Mouse (Mus musculus) E14TG2a.4 (cell line): ENCODE results near the gene Psd.

Source experiments
- CTCF ChIP-seq: conservative IDR thresholded peaks from 2 replicates; pipeline ENCODE4 v1.5.1; 2014; ENCODE audit warnings: low read length
- NANOG ChIP-seq: IDR thresholded peaks from 2 replicates; pipeline ENCODE4 v1.6.1; 2014; ENCODE audit warnings: borderline replicate concordance, low read length, mixed read lengths

DNA sequence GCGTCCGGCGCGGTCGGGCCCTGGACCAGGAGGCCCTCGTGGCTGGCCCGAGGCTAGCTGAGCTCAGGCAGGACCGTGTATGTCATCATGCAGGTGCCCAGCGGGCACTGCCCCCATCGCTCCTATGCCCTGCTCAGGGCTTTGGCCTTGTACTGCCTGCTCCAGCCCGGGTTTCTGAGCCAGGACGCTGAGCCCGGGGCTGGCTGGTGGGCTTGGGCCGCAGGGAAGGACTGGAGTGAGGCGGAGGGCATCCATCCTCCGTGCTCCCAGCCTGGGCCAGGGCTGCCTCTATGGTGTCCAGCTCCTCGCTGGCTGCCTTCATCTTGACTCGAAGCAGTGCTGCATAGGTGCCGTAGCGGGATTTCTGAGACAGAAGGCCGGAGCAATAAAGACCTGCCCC is 14.4 kb downstream of the Psd start:
- TF ChIP-seq CTCF (no peak), NANOG (no peak)
